Mouse (Mus musculus): ENCODE results near the gene Depp1. TPM values are rescaled to one million over a fixed set of nuclear protein-coding genes. Genes with fewer than 3 reads are reported as not detected.

The Depp1 gene
- 28.9 and 168 TPM in 2 replicates for polyA plus RNA-seq (2012; rRNA removed; ENCODE audit: low replicate concordance)

GRCm38 (mm10) chr6:116650406-116650805 lies at the start of gene Depp1:
Depp1 (plus strand) TSS chr6:116650609.

GRCm38 (mm10) chr6:116628539-116629171 lies 21.8 kb upstream of the Depp1 start, which contains the start of gene Zfp422:
Zfp422 (minus strand) TSS chr6:116628999.

GRCm38 (mm10) chr6:116673471-116674282 lies 23.3 kb downstream of the Depp1 start, which contains the start of gene Rassf4:
Rassf4 (minus strand) TSS chr6:116673952.

Other genes with a start within 250 kb of the Depp1 start
- 5.1 and 7.0 TPM in 2 replicates for gene Alox5, start 189.4 kb upstream of the Depp1 start, polyA plus RNA-seq (2012; rRNA removed; ENCODE audit: low replicate concordance)
- gene Olfr211, start 161.5 kb upstream of the Depp1 start, polyA plus RNA-seq (2012; rRNA removed; ENCODE audit: low replicate concordance) = not detected in 2 replicates
- not detected in 2 replicates for gene Olfr212, start 144.1 kb upstream of the Depp1 start, polyA plus RNA-seq (2012; rRNA removed; ENCODE audit: low replicate concordance)
- gene Olfr213, start 112.2 kb upstream of the Depp1 start, polyA plus RNA-seq (2012; rRNA removed; ENCODE audit: low replicate concordance) = not detected in 2 replicates
- 0.13 and 0.22 TPM in 2 replicates for gene Gm5580, start 99.5 kb upstream of the Depp1 start, polyA plus RNA-seq (2012; rRNA removed; ENCODE audit: low replicate concordance)
- not detected in 2 replicates for gene Olfr214, start 96.4 kb upstream of the Depp1 start, polyA plus RNA-seq (2012; rRNA removed; ENCODE audit: low replicate concordance)
- gene Olfr215, start 66.4 kb upstream of the Depp1 start, polyA plus RNA-seq (2012; rRNA removed; ENCODE audit: low replicate concordance) = not detected in 2 replicates
- 12.4 and 21.8 TPM in 2 replicates for gene Zfp422, start 21.6 kb upstream of the Depp1 start, polyA plus RNA-seq (2012; rRNA removed; ENCODE audit: low replicate concordance)
- gene Rassf4, start 23.3 kb downstream of the Depp1 start, polyA plus RNA-seq (2012; rRNA removed; ENCODE audit: low replicate concordance) = 18.5 and 21.1 TPM in 2 replicates
- gene Tmem72, start 66.3 kb downstream of the Depp1 start, polyA plus RNA-seq (2012; rRNA removed; ENCODE audit: low replicate concordance) = 0.01 and 0.05 TPM in 2 replicates

All from subcutaneous adipose tissue, adult 2 months (tissue).